Mouse (Mus musculus) spleen, embryonic (tissue): ENCODE measurements at regions not wholly inside any gene's neighbourhood (a gene's known extent, or its start where the extent isn't known, plus 50 kb on each side); places are given as distances from the start of the nearest gene placed in this dataset.

Experiments used
- CTCF ChIA-PET: fragments of 350-600 bp; sonication (Branson Sonifier 250); formaldehyde crosslinking; loops from one replicate; lab custom pipeline; 2022; lab: Charles Lee

DNA sequence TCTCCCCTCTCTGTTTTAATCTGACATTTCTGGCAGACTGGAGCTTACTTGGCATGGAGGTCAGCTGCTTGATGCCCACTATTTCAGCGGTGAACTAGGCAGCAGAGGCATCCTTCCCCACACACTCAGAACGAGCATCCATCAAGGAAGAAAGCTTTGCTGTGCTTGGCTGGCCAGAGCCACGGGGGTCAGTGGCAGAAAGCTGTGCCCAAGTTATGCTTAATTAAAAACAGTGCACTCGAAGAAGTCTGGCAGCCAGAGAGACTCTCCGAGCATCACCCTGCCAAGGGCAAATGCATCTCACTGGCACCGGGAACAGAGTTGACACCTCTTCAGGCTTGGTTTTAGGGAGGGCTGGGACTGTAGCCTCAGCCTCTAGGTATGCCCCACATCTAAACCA is 168.3 kb downstream of the Gm45692 start:
- CTCF ChIA-PET: no interaction called here

DNA sequence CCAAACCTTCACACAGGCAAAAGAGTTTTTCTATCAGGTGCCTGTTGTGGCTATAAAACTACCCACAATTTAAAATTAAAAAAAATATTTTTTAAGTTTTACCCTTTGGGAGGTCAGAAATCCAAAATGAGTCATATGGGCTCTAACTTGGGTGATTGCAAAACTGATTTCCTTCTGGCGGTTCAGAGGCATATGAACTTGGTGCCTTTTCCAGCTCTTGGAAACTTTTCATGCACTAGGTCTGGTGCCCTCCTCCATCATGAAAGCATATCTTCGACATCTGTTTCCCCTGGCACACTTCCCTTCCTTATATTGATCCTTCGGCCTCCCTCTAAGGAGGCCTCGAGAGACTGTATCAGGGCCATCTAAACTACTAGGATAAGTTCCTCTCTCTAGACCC is 168.8 kb downstream of the Gm45692 start:
- CTCF ChIA-PET: no interaction called here

DNA sequence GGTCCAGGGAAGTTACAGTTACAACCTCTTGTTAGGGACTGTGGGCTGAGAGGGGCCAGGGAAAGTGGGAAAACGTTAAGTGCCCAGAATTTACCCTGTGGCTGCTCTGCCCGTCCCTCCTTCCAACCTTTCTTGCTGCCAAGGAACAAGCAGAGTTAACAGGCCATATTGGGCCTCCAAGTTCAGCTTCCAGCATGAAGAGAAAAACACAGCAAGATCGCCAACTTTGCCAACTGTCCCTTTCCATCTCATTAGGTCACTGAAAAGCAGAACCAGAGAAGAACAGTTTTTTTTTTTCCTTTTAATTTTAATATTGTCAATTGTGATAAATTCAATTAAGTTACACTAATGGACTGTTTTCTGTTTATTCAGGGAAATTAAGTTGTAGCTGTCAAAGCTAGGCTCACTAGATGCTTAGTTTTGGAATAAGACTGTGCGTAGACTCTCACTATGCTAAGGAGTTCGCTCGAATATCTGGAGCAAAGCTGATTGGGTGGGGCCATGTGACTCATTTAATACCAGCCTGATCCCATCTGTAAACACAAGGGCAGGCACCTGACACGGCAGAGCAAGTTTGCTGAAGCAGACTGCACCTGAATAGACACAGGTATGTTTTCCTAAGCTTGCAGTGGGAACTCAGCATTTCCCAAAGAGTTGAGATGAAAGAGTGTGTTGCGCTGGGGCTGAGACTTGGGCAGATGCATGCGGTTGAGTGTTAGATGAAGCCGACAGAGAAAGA is 178.9 kb downstream of the Gm45692 start:
- CTCF ChIA-PET: no interaction called here

DNA sequence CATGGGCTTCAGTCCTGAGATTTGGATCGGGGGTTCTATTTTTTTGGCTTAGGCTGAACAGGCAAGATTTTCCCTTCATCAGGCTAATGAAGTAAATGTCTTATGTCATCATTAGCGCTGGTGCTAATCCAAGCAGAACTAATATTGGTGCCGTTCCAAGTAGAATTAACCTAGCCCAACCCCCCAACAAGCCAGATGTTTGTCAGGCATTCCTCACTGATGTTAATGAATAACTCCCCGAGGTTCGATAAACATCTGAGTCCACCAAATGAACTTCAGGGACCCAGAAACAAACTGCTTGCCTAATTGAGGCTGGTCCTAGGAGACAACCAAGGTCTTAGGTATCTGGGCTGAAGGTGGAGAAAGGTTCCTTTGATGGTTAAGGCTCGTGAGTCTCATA is 180.9 kb downstream of the Gm45692 start:
- CTCF ChIA-PET: interaction anchor here (0.7 kb wide), 1 partner anchor 150 kb away, joined by 3 read pairs; no protein-coding TSS in a partner anchor

DNA sequence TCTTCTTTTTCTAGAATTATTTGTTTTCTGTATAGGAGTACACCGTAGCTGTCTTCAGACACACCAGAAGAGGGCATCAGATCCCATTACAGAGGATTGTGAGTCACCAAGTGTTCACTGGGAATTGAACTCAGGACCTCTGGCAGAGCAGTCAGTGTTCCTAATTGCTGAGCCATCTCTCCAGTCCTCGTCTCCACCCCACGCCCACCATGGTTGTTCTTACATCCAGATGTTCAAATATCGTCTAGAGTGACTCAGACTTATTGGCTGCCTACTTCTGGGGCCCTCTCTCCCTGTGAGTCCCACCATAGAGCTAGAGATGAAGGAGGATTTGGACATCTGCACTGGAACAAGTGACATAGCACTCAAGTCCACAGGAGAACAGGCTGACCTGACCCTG is 182.6 kb downstream of the Gm45692 start:
- CTCF ChIA-PET: no interaction called here

DNA sequence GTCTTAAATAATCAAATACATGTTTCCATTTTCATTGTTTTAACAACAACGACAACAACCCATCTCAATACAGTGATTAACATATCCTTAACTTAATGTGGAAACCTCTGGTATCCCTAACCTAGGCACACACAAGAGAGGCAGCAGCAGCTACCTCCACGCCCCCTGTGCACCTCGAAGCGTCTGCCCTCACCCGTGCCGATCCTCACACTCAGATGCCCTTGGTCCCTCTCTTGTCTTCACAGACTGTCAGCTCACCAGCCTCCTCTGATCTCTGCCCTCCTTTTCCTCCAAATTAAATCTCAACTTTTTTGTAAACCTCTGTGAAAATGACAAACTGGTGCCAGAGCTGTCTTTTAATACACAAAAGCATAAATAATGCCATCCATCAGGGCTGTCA is 185.2 kb downstream of the Gm45692 start:
- CTCF ChIA-PET: no interaction called here

DNA sequence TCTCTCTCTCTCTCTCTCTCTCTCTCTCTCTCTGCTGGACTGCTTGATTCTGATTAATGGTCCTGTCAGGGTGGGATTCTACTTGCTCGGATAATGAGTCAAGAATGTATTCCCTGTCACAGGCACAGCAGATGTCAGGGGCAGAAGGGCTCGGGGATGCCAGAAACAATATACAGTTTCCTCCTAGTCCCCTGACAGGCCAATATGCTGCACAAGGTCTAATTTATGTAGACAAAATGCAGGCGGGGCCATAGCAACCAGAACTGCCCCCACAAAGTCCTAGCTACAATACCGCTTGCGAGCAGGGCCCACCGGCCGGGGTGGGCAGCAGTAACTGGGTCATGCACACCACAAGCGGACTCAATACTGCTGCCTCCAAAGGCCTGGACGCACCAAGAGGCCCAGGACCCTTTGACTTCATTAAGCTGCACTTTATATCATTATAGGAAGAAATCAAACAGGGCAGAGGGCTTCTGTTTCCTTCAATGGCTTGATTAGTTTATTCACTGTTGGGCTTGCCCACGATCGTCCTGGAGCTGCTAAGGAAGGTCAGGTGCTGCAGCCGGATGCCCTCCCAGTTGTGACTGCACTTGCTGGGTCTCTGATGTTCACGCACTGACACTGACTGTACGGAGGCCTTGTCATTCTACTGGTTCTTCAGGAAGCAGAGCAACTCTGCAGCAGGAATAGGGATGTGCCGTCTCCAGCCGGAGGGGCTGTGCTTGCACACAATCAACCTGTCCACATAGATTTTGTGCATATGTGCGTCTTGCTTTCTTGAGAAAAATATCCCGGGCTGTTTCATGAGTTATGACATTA is 185.9 kb downstream of the Gm45692 start:
- CTCF ChIA-PET: no interaction called here

DNA sequence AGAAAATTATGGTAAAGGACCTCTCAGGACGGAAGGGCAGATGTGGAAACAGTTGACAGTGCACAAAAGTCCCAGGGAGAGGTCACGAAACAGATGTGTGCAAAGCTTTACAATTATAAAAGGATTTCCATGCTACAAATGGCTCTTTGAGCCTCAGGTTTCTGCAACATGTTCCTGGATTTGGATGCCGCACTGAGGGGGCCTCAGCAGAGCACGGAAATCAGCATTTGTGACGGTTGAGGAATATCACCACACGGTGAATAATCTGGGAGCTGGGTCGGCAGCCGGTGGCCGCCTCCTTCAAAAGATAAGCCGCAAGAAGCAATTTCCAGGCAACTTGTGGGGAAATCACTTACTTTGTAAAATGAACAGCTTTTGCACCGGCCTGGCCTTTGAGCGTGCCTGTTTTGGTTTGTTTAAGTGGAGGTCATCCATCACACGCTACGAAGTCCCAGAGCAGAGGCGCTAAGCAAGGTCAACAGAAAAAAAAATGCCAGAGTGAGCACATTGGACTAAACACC is 188.8 kb downstream of the Gm45692 start:
- CTCF ChIA-PET: no interaction called here

DNA sequence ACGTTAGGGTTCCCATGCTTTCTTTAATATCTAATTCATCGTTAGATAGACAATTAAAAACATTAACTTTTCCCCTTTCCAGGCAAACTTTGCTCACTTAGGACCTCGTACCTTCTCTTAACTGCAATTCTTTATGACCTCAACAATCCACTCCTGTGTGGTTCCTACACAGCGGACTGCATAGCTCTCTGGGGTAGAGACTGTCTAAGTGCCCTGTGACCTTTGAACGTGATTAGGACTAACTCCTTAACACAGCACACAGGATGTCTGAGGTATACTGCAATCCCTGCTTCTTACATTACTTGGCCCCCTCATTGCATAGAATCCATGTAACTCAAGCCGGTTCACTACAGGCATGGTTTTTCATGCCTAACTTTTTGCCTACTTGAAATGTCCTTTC is 190.4 kb downstream of the Gm45692 start:
- CTCF ChIA-PET: no interaction called here

DNA sequence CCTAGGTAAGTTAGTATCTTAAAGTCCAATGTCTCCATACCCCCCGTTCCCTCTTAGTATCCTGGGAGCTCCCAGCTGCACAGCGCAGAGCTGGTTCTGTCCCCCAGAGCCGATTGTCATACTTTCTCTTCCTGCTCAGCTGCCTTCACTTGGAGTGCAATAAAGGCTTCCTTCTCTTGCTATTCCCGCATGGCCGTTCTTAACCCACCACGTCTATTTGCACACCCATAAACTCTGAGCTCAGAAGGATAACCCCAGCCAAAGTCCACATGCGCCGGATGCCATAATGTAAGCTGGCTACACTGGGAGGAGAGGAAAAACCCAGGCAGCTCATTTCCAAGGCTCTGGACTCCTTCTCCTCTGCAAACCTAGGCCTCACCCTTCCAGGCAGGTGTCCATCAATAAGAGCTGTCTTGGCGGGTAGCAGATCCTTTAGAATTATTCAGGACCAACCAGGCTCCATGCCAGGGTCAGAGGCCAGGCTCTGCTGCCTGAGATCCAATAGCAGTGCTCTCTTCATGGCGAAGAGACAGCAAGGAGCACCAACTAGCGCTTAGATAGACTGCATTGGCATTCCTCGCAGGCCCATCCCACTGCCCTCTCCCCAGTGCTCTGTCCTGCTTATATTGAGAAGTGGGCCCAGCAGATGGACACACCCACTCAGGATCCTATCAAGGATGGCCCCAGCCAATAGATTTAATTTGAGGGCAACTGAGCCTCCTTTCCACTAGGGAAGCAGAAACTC is 204.4 kb downstream of the Gm45692 start:
- CTCF ChIA-PET: no interaction called here

DNA sequence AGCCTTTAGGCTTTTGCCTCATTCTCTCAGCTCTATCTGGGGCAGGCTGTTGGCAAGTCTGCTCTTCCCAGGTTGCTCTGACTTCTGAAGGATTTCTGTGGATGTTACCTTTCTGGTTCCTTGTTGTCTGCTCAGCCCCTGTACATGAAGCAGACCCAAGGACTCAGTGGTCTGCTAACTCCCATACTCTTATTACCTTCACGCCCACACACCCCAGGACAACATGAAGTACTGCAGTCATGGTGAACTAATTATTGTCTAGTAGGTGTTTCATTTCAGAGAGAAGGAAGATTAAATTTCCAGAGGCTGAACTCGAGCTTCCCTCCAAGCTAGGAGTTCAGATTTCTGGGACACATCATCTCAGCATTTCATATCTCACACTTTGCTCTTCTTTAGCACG is 205.3 kb downstream of the Gm45692 start:
- CTCF ChIA-PET: no interaction called here

DNA sequence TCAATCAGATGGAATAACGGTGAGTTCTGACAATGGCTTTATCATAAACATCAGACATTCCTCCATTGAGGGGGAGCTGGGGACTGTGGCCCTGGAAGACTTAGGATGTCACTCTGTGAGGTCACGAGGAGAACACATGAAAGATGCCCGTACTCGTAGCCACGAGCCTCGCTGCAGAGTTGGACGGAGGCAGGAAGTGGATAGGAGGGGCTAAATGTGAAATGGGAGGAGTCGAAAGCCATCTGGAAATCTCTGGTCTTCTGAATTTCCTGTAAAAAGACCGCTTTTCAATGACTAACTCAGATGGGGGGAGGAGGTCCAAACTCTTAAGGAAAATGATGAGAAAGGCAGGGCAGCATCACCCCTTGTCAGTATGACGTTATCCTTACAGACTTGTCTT is 210.5 kb downstream of the Gm45692 start:
- CTCF ChIA-PET: no interaction called here

DNA sequence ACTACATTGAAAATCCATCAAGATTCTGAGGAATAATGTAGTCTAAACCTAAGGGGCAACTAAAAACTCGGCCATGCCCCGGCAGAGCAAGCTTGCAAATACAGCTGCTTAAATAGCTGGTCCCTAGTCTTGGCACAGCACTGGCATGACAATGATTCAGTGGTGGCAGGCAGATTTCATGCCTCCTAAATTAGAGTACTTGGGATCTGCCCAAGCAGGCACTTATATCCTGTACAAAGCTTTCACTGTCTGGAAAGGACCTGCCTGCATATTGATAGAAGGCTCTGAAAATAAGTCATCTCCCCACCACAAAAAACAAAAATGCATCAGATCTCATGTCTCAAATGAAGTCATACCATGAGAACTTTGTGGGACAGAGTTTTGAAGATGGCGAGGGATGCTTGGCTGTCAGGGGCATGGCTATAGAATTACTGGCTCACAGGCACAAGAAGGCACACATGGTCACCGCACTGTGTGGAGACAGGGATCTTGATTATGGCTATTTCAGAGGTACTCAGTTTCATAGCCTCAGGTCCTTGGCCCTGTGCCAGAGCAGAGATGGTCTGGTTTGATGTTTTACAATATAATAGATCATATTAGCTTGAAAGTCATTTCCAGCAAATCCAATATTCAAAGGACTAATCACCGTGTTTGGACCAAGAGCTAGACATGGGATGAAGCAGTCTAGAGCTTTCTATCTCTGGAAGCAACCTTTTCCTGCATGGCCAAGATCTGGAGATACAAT is 217.7 kb downstream of the Gm45692 start:
- CTCF ChIA-PET: no interaction called here

DNA sequence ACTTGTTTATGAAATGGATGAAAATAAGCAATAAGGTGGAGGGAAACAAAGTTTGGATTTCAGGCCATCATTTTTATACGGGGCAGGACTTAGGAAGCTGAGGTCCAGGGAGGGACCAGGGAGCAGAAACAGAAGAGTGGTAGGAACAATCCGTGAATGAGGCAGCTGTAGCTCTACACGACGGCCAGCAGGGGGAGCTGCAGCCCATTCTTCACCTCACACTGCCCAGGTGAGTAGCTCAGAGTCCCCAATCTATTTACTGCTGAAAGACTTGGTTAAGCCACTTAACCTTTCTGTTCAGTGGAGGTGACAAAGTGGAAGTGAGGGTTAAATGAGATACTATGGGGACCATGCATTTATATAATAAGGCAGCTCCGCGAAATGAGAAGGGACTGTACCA is 225.7 kb downstream of the Gm45692 start:
- CTCF ChIA-PET: interaction anchor here (0.7 kb wide), 1 partner anchor 792 kb away, joined by 4 read pairs; no protein-coding TSS in a partner anchor

DNA sequence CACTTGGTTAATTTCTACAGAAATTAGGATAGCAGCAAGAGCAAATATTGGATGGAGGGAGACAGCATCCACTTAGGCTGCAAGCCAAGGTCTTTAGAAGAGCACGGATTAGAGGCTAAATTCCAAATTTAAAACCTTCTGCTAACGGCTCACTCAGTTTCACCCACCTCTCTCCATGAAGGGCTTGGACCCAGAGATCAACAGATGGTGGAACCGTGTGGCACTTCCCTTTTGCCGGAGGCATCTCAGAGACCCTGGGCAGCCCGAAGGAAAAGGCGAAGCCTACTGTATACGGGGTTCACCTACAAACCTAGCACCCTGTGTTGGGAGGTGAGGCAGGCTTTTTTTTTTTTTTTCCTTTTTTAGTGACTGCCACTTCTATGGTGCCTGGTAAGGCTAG is 229.9 kb downstream of the Gm45692 start:
- CTCF ChIA-PET: no interaction called here

DNA sequence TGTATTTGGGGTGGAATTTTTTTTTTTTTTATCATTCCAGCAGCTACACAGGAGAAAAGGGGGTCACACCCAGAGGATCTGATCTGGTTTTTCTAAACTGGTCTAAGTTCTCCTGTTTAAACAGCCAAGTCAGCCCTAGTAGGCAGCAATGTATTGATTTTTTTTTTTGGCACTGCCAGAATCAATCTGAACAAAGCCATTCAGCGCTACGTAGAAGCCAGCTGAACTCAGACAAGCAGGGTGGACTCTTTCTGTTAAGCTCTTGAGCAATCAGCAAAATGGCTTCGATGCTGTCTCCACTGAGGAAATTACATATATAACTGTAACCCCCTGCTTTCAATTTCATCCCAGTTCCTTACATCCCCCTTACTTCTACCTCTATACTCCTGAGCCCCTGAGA is 230.5 kb downstream of the Gm45692 start:
- CTCF ChIA-PET: no interaction called here

DNA sequence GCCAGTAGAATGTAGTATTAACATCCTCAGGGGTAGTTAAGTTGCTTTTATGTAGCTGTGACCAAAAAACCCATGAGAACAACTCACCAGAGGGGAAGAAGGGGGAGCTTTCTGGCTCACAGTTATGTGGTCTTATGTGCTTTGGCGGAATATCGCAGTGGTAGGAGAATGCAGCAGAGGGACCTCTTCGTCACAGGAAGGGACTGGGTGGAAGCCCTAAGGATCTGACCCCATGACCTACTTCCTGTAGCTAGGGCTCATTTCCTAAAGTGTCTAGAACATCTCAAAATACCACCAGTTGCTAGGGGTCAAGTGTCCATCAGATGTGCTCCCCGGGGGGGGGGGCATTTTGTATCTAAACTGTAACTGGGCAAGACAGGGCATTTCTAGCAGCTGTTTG is 231.3 kb downstream of the Gm45692 start:
- CTCF ChIA-PET: no interaction called here

DNA sequence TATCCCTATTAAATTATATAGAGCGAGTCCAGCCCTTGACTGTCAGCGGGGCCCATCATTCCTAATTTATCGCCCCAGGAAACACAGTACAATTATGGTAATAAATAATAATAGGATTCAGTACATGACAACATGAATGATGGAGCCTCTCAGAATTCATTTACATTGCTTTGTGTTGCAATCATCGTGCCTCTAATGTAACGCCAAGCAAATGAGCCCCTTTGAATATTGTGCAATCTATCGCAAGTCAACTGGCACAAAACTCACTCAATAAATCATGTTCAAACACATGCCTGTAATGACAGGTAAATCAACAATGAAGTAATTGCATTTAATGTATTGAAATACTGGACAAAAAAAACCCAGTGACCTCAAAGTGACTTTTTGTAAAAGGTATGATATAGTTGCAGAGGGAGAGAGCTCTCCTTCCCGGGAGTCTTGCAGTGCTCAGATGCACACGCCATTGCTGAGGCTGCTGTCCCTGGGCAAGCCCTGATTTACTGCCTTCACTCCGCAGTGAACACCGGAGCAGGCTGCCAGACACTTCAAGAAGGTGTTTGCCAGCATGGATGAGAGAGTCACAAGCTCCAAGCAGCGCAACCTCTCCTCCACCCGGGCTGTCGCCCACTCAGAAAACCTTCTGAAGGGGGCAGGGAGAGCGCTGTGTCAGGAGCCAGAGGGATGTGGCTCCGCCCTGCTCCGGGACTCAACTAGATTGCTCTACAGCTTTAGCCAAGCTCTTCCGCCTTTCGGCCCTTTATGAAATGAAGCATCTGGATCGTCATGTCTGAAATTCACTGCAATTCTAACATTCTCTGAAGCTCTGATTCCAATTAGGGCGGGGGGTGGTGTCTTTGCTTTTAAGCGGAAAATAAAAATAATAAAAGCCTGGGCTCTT is 232.6 kb downstream of the Gm45692 start:
- CTCF ChIA-PET: no interaction called here

DNA sequence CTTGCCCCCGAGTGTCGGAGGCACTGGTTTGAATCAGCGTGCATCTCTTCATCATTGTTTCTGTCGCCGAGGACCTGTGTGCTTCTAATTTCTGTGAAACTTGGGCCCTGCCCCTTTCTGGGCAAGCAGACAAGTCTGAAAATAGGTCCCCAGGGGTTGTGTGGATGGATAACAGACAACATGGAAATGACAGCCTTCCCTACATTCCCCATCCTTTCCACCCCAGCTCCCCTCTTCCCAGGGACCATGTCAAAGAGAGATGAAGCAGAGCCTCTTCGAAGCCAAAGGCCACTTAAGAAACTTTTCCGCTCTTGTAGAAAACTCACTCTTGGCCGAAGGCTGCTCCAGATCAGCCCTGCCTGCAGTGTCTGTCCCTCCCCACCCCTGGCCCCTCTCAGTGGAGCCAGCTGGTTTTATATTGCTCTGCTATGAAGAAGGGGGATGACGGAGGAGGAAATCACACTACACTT is 233.2 kb downstream of the Gm45692 start:
- CTCF ChIA-PET: no interaction called here

DNA sequence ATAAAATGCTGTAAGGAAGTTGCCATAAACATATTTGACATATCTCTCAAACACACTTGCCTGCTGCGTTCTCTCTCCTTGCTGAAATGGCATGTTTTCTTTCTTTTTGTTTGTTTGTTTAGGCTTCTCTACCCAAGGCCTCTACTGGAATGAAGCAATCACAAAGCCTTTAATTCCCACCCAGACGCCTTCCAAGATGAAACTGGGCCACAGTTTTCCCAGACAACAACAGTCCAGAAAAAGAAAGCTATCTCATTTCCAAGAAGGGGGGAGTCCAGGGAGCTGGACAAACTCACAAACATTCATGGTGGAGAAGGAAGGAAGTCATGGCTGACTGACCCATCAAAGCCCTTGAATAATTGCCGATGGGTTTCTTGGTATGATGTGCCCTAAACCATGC is 234.1 kb downstream of the Gm45692 start:
- CTCF ChIA-PET: interaction anchor here (0.8 kb wide), 1 partner anchor 784 kb away, joined by 12 read pairs; no protein-coding TSS in a partner anchor
